8 mouse cellular contexts compared by ENCODE assay signal in genomic region chr1:155158141-155158969, GRCm38 (mm10). TPM values are rescaled to one million over a fixed set of nuclear protein-coding genes. Genes with fewer than 3 reads are reported as not detected.
A peak's percentile ranks its signal among the peaks of the same experiment; 100 is the strongest.
DNase-seq lines count a peak whose midpoint lies in the region; ATAC-seq and TF ChIP-seq lines count a peak whose summit lies in the region.

Gene Stx6 (plus strand): TSS chr1:155158715.

- H3K4me2 ChIP-seq in lung, embryonic 16.5 days (ENCODE audit: low read depth, low read length) = peak within 1 kb of the TSS; percentile 82

- ATAC-seq in hematopoietic stem cell, adult 5-6 weeks (replicated peaks in 1 of 2; ENCODE audit: insufficient read depth in 1 of 2, low FRiP score in 2 of 2, low TSS enrichment in 1 of 2, low read depth in 1 of 2, poor library complexity in 2 of 2, severe bottlenecking in 2 of 2) = peak; percentile 98 to 99
- peak; percentile 99 for ATAC-seq in lung, embryonic 16.5 days (ENCODE audit: low read depth)

- peak; percentile 97 for DNase-seq in MEL (ENCODE audit: low read depth, low spot score)
- DNase-seq in cerebellum, adult 2 months = peak; percentile 97 to 98
- peak; percentile 98 for DNase-seq in forelimb bud, embryonic 11.5 days (ENCODE audit: low read depth, low spot score)
- peak; percentile 90 for DNase-seq in layer of hippocampus, adult 9-10 months (ENCODE audit: low spot score)
- peak; percentile 91 for DNase-seq in ovary, postnatal 10 days (ENCODE audit: low spot score)
- DNase-seq in thymus, postnatal 10 days (ENCODE audit: low spot score in 2 of 2) = peak; percentile 98 to 99

- no peak for TF ChIP-seq EP300 in MEL (IDR thresholded peaks at IDR 0.05; ENCODE audit: low read depth in 1 of 2, low read length in 2 of 2)

- peak within 1 kb of the TSS; percentile 7 for H3K27ac ChIP-seq in MEL (ENCODE audit: control insufficient read depth, low read depth, low read length)
- peak within 1 kb of the TSS; percentile 67 for H3K27ac ChIP-seq in cerebellum, adult 2 months (ENCODE audit: insufficient read depth, low read length)
- H3K27ac ChIP-seq in lung, embryonic 16.5 days (ENCODE audit: low read length) = peak within 1 kb of the TSS; percentile 86

- peak within 1 kb of the TSS; percentile 85 for H3K9ac ChIP-seq in MEL (ENCODE audit: control insufficient read depth, low read depth, low read length, poor library complexity, severe bottlenecking)
- H3K9ac ChIP-seq in lung, embryonic 16.5 days (ENCODE audit: low read length) = peak within 1 kb of the TSS; percentile 90

- TF ChIP-seq CTCF in MEL (IDR thresholded peaks at IDR 0.05 in 2 of 3, conservative IDR thresholded peaks at IDR 0.05 in 1 of 3; ENCODE audit: control insufficient read depth in 1 of 3, insufficient read depth in 1 of 3, low read depth in 2 of 3, low read length in 3 of 3, poor library complexity in 1 of 3, severe bottlenecking in 1 of 3) = no peak
- no peak for TF ChIP-seq CTCF in cerebellum, adult 2 months (IDR thresholded peaks at IDR 0.05; ENCODE audit: borderline replicate concordance, insufficient read depth, low read depth, low read length)

- no peaks in the 10 kb centered on the region for H3K9me3 ChIP-seq in MEL (replicated peaks; ENCODE audit: insufficient read depth, low read length)
- H3K9me3 ChIP-seq in lung, embryonic 16.5 days (ENCODE audit: control insufficient read depth, low read length) = no peaks in the 10 kb centered on the region

- H3K79me2 ChIP-seq in MEL (ENCODE audit: control insufficient read depth, insufficient read depth, low read length, poor library complexity) = peaks cover 5% of the 10 kb centered on the region

- H3K36me3 ChIP-seq in MEL (ENCODE audit: control insufficient read depth in 1 of 2, insufficient read depth in 2 of 2, low read length in 2 of 2) = peaks cover 0 to 12% of the 10 kb centered on the region in 2 experiments; a peak in 2 of 4 replicates
- no peaks in the 10 kb centered on the region for H3K36me3 ChIP-seq in lung, embryonic 16.5 days (ENCODE audit: control insufficient read depth, insufficient read depth, low read length)

- H3K4me3 ChIP-seq in MEL (ENCODE audit: control insufficient read depth in 1 of 2, insufficient read depth in 1 of 2, low read depth in 2 of 2, low read length in 2 of 2) = peak within 1 kb of the TSS; percentile 91 to 98
- H3K4me3 ChIP-seq in cerebellum, adult 2 months (replicated peaks; ENCODE audit: insufficient read depth, low read depth, low read length) = peak within 1 kb of the TSS; percentile 72
- H3K4me3 ChIP-seq in lung, embryonic 16.5 days (ENCODE audit: low read length) = peak within 1 kb of the TSS; percentile 98

- WGBS in cerebellum, adult 2 months = 4% methylated on average over 44 of the region's 48 CpGs
- WGBS in lung, embryonic 16.5 days = 2% methylated on average over 48 of the region's 48 CpGs

- H3K27me3 ChIP-seq in MEL (ENCODE audit: control insufficient read depth in 1 of 2, insufficient read depth in 2 of 2, low read length in 2 of 2) = no peaks in the 10 kb centered on the region
- no peaks in the 10 kb centered on the region for H3K27me3 ChIP-seq in cerebellum, adult 2 months (ENCODE audit: control insufficient read depth, insufficient read depth, low read length)
- no peaks in the 10 kb centered on the region for H3K27me3 ChIP-seq in lung, embryonic 16.5 days (ENCODE audit: control insufficient read depth, insufficient read depth, low read depth, low read length)

- peaks cover 6 to 26% of the 10 kb centered on the region in 2 experiments for H3K4me1 ChIP-seq in MEL (ENCODE audit: control insufficient read depth in 1 of 2, insufficient read depth in 2 of 2, low read length in 2 of 2)
- no peaks in the 10 kb centered on the region for H3K4me1 ChIP-seq in cerebellum, adult 2 months (ENCODE audit: control insufficient read depth, insufficient read depth, low read length)
- peaks cover 9% of the 10 kb centered on the region; the same call in 1 of the 2 replicates for H3K4me1 ChIP-seq in lung, embryonic 16.5 days (replicated peaks; ENCODE audit: control insufficient read depth, insufficient read depth, low read length)

- TF ChIP-seq POLR2A in MEL (IDR thresholded peaks at IDR 0.05; ENCODE audit: control insufficient read depth in 1 of 2, insufficient read depth in 1 of 2, low read depth in 1 of 2, low read length in 2 of 2, poor library complexity in 1 of 2) = peak; percentile 38 to 49; a peak in 2 of 4 replicates
- peak; percentile 46; the same call in 1 of the 2 replicates for TF ChIP-seq POLR2A in cerebellum, adult 2 months (IDR thresholded peaks at IDR 0.05; ENCODE audit: borderline replicate concordance, insufficient read depth, low read length)

- TF ChIP-seq RAD21 in MEL (IDR thresholded peaks at IDR 0.05; ENCODE audit: low read depth, low read length) = no peak

TF ChIP-seq in MEL, 35 proteins besides CTCF, POLR2A, EP300 and RAD21:
- TF ChIP-seq CHD2 (IDR thresholded peaks at IDR 0.05; ENCODE audit: low read length) (no peak), ETS1 (IDR thresholded peaks at IDR 0.05; ENCODE audit: low read depth, low read length) (no peak), ZMIZ1 (IDR thresholded peaks at IDR 0.05; ENCODE audit: low read depth, low read length) (no peak), TBP (IDR thresholded peaks at IDR 0.05; ENCODE audit: low read depth, low read length) (no peak), E2F4 (IDR thresholded peaks at IDR 0.05; ENCODE audit: borderline replicate concordance, low read depth, low read length) (no peak), GATA1 (IDR thresholded peaks at IDR 0.05; ENCODE audit: low read depth, low read length) (no peak), BHLHE40 (IDR thresholded peaks at IDR 0.05; ENCODE audit: borderline replicate concordance, low read depth, low read length) (peak; percentile 63), ZNF384 (IDR thresholded peaks at IDR 0.05; ENCODE audit: low read depth, low read length) (no peak), MAX (IDR thresholded peaks at IDR 0.05; ENCODE audit: low read length) (peak; percentile 93), TAL1 (IDR thresholded peaks at IDR 0.05; ENCODE audit: low read length) (no peak), CHD1 (IDR thresholded peaks at IDR 0.05; ENCODE audit: low read depth, low read length) (no peak), RCOR1 (IDR thresholded peaks at IDR 0.05; ENCODE audit: low read depth, low read length) (no peak), UBTF (IDR thresholded peaks at IDR 0.05; ENCODE audit: borderline replicate concordance, insufficient read depth, low read depth, low read length) (no peak), HCFC1 (IDR thresholded peaks at IDR 0.05; ENCODE audit: low read depth, low read length) (peak; percentile 68), TCF12 (IDR thresholded peaks at IDR 0.05; ENCODE audit: low read depth, low read length) (no peak), MYB (IDR thresholded peaks at IDR 0.05; ENCODE audit: low read depth, low read length) (no peak), NRF1 (IDR thresholded peaks at IDR 0.05; ENCODE audit: insufficient read depth, low read depth, low read length, poor library complexity, severe bottlenecking) (0 out of 2 replicates have a peak, but pooled peaks have one; percentile 34), USF2 (IDR thresholded peaks at IDR 0.05; ENCODE audit: borderline replicate concordance in 1 of 2, insufficient read depth in 1 of 2, low read depth in 1 of 2, low read length in 2 of 2) (peak; percentile 64 to 94), POLR2AphosphoS2 (IDR thresholded peaks at IDR 0.05; ENCODE audit: low read length) (no peak), USF1 (IDR thresholded peaks at IDR 0.05; ENCODE audit: low read depth, low read length) (peak; percentile 98), ELF1 (IDR thresholded peaks at IDR 0.05; ENCODE audit: low read depth, low read length) (peak; percentile 98), SMC3 (IDR thresholded peaks at IDR 0.05; ENCODE audit: low read depth, low read length) (no peak), POLR2AphosphoS5 (IDR thresholded peaks at IDR 0.05; ENCODE audit: borderline replicate concordance, low read depth, low read length) (no peak), ZC3H11A (IDR thresholded peaks at IDR 0.05; ENCODE audit: low read depth, low read length) (no peak), SIN3A (IDR thresholded peaks at IDR 0.05; ENCODE audit: low read length) (no peak; the same call in 1 of the 2 replicates), GABPA (IDR thresholded peaks at IDR 0.05; ENCODE audit: low read depth, low read length) (no peak), MXI1 (IDR thresholded peaks at IDR 0.05; ENCODE audit: low read depth, low read length) (no peak; the same call in 1 of the 2 replicates), KAT2A (conservative IDR thresholded peaks at IDR 0.05; ENCODE audit: low read depth, low read length) (no peak), NELFE (IDR thresholded peaks at IDR 0.05; ENCODE audit: low read depth, low read length) (peak; percentile 45; the same call in 1 of the 2 replicates), MAFK (IDR thresholded peaks at IDR 0.05; ENCODE audit: borderline replicate concordance, low read depth, low read length) (no peak), MAZ (IDR thresholded peaks at IDR 0.05; ENCODE audit: low read depth, low read length) (0 out of 2 replicates have a peak, but pooled peaks have one; percentile 47), MYC (IDR thresholded peaks at IDR 0.05; ENCODE audit: low read depth, low read length) (no peak), JUND (IDR thresholded peaks at IDR 0.05; ENCODE audit: low read depth, low read length) (no peak), ZKSCAN1 (IDR thresholded peaks at IDR 0.05; ENCODE audit: low read depth, low read length) (no peak; the same call in 1 of the 2 replicates), MEF2A (IDR thresholded peaks at IDR 0.05; ENCODE audit: extremely low read depth, insufficient replicate concordance, low read depth, low read length, poor library complexity, severe bottlenecking) (no peak)

RNA-seq across cellular contexts. Expression of gene Stx6, which starts in this region (rescaled TPM):
- total RNA-seq in MEL (2012; rRNA removed) = 16.7 and 18.1 TPM in 2 replicates
- polyA plus RNA-seq in MEL (2012; ENCODE audit: insufficient read depth in 1 of 2, insufficient read length in 2 of 2, low read depth in 1 of 2, low replicate concordance in 2 of 2, missing spikeins in 1 of 2) = 10 to 100 TPM in 1 of 2 experiments, not detected in 1; 38.4 TPM
- 82.2 and 83.2 TPM in 2 replicates for polyA plus RNA-seq in cerebellum, adult 2 months (2012; rRNA removed)
- 58.4 and 85.5 TPM in 2 replicates for total RNA-seq in hematopoietic stem cell, adult 5-6 weeks (2017)
- 72.8 and 75.5 TPM in 2 replicates for polyA plus RNA-seq in lung, embryonic 16.5 days (2015; fragmentation: Nextera tagmentation; extraction: Ambion mirVana)

Comparison
In these comparisons a context has a peak if more than half of its experiments do, and no peak if none do; other contexts are left out.
1. Peak in every context shown above with its lines: DNase-seq, ATAC-seq, H3K4me3 ChIP-seq and H3K27ac ChIP-seq.
2. H3K27ac ChIP-seq: peak in every context shown above with its lines; median percentile 86 in lung, embryonic 16.5 days; 67 in cerebellum, adult 2 months; 7 in MEL.